Mouse (Mus musculus) cerebellum, adult 9-11 months (tissue): ENCODE results near the gene Med28.

Source experiments
- DNase-seq: peaks from one replicate; pipeline ENCODE4 v3.0.0; 2022

The Med28 gene

DNA sequence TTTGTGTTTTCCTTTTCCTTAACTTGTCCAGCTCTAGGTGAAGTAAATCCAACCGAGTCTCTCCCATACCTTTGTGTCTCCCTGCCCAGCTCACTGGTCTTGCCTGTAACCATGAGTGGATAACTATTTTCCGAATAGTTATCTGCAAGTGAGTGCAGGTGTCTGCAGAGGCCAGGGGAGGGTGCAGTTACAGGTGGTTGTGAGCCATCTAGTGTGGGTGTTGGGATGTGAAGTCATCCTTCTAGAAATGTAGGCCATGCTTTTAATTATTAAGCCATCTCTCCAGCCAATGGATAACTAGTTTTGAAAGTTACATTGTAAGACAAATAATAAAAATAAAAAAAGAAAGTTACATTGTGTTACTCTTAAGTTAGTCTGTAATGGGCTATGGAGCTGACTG lies 6.5 kb upstream of the Med28 start:
- DNase-seq = no peak

DNA sequence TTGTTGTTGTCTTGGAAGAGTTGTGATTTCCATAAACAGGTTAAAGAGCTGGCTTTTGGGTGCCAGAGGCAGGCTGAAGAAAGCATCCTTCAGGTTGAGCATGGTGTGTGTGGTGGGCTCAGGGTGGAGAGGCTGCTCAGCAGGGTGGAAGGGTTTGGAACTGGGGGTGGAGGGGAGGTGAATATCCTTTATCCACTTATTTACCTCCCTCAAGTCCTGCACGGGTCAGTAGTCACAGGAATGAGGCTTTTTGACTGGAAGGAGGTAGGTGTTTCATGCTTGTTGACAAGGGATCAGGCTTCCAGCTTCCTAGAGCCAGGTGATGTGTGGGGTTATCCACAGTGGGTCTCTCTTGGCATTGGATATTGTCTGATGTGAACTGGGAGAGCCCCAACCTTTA lies 5.4 kb upstream of the Med28 start:
- no peak for DNase-seq

DNA sequence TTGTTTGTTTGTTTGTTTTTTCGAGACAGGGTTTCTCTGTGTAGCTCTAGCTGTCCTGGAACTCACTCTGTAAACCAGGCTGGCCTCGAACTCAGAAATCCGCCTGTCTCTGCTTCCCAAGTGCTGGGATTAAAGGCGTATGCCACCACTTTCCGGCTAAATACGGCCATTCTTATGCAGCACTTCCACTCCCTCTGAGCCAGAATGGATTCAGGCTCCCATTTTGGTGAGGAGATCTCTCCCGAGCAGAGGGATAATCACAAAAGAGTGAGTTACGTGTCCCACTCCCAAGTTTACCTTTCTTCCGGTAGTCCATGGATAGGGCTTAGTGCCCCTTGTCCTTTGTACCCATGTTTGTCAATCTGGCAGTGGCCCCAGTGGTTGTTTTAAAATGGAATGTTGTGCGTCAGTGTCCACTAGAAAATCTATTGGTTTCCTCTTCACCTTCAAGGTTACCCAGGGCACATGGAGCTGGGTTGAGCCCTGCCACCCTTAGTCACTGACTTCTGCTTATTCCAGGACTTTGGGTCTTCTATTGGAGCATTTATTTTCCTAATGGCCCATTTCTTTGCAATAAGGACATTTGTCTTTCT lies 4.8 kb upstream of the Med28 start:
- DNase-seq = no peak

DNA sequence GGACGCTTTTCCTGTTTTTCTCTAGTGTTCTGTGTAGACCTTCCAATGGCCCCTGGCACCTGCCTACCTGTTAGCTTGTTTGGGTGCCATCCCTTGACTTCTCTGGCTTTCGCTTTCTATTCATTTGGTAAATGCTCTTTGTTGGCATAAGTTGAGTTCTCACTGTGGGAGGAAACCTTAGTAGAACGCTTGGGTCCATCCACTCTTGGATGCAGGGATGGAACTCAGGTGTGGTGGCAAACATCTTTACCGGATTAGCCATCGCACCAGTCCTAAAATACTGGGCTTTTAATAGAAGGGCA lies 731 bp downstream of the Med28 start:
- no peak for DNase-seq

DNA sequence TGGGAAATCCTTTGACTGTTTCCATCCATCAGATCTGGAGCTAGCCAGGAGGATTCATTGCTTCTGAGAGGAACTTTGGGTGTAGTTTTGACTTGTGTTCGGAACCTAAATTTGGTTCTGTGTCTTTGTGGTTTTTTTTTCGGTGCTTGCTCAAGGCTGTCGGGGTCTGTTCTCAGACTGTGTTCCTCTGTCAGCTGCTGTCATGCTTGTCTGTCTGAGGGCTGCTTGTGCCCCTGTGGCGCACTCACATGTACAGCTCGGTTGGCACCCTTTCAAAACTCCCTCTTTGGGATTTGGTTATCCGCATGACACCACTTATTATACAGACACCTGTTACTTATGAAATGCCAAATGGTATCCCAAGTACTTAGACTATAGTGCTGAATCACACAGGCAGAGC lies 1.6 kb downstream of the Med28 start:
- DNase-seq = no peak

DNA sequence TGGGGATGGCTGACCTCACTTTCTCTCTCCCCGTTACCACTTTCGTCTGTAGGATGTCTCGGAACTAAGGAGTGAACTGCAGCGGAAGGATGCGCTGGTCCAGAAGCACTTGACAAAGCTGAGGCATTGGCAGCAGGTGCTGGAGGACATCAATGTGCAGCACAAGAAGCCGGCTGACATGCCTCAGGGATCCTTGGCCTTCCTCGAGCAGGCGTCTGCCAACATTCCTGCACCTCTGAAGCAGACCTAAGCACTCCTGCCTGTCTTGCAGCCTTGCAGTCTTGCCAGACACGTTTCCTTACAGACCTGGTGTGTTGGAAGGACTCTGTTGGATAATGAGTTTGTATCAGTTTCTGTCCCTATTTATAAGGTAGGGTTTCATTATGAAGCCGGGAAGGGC lies 5.1 kb downstream of the Med28 start:
- DNase-seq = no peak

DNA sequence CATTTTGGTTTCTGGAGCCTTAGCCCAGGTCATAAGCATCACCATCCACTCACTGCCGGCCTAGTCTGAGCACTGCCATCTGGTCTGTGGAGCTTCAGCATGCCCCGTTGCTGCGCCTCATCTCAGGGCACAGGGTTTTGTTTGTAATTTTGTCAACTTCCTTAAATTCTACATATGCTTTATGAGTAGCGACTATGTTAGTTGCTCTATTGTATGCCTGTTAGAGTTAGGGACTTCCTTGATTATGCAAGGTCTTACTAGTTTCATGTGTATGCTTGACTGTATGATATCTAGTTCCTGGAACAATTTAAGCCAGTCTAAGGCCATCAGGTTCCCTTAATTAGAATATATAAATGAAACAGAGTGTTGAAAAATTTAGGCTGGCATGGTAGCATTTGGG lies 6.3 kb downstream of the Med28 start:
- DNase-seq = no peak

DNA sequence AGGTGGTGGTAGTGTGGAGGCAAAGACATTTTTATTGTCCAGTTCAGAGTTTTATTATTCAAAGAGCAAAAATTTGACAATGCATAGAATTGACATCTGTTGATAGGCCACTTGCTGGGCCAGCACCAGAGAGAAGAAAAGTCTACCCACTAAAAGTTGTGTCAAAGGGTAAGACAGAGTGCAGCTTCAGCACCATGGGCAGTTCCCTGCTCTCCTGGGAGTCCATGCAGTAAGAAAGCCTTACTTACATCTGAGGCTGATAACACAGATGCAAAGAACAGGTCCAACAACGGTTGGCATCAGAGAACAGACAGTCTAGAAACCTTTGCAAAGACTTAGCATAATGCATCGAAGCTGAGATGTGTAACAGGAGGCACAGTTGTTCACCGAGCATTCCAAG lies 9.7 kb downstream of the Med28 start:
- DNase-seq = no peak

DNA sequence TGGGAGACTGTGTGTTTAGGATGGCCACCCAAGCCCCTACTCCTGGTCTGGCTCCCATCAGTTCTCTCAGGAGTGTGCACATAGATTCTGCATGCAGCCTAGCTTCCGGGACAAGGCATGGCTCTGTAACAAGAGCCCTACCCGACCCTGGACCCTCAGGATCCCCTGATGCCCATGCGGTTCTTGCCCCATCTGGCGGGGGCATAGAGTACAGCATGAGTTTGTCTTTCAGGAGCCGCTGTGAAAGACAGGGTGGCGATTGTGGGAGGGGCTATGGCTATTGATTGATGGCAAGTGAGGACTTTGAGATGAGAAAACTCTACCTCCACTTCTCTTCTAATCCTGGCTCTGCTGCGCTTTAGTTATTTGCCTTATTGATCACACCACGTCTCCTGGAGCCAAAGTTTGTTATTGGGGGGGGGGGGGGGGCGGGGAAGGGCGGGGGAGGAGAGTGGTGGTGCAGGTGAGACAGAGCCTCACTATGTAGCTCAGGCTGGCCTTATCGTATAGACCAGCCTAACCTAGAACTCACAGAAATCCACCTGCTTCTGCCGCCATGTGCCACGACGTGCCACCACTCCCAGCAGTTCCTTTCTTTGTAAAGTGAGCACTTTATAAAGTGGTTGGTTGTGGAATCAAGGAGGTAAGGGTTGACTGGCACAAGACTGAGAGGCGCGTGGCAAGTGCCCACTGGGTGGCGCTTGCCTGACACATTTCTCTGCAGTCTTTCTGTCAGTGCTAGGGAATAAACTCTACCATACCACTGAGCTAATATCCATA lies 14.5 kb downstream of the Med28 start:
- DNase-seq = peak; percentile 62

DNA sequence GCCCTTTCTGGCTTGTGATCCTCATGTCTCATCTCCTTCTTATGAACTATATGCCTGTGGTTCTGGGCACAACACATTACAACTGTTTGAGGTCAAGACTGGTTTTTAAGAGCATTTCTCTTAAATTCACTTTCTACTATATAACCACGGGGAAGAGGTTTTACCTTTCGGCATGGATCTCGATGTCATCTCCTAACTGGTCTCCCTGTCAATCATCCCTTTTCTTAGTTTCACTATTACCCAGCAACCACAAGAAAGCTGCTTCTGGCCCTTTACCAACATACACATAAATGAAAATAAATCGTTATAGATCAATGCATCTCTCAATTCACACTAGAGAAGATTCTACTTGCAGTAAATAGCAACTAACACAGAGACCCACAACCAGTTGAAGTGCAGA lies 15.1 kb downstream of the Med28 start:
- DNase-seq = no peak

DNA sequence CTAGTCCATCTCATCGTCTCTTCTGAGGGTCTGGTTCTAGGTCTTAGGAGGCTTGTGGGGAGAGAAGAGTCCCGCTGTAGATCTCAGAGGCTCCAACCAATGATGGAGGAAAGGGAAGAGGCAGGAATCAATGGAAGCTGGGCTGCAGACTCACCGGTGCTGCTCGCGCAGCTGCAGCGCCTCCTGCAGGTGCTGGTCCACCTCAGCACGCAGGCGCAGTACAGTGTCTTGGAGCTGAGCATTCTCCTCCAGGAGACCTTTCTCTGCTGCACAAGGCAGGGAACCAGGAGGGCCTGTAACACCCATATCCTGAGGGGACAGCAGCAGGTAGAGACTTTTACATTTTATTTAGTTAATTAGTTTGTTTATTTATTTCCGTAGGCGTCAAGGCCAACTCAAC lies 19.5 kb downstream of the Med28 start:
- DNase-seq = no peak

DNA sequence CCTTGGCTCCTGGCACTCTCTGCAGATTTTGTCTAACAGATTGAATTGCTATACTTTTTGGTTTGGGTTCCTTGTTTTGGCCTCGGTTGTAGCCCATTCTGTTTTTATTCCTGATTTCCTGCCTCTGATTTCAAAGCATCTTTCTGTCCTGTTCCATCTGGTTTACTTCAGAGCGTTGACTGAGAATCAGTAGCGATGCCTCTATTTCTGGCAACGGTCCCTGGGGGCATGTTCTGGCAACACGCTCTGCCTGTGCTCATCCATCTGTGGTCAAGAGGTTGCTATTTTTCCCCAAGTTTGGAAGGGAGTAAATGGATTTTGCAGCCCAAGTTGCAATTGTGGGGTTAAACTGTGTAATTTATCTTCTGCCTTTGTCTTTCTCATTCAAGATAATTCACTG lies 23.3 kb downstream of the Med28 start:
- DNase-seq = peak; percentile 75

DNA sequence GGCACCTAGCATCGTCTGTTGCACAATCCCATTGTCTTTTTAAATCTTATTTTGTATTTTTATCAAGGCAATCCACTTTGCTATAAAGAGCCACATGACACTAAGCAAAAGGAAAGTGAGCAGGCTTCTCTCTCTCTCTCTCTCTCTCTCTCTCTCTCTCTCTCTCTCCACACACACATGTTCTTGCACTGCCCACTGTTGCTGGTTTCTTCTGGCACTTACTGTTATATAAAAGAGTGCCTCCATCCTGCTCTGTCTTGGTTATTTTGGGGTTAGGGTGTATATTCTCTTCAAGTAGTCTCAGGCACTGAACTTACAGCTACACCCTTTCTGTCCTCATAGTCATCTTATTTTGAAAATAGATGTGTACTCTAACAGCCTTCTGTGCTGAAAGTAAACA lies 29.6 kb downstream of the Med28 start:
- no peak for DNase-seq

DNA sequence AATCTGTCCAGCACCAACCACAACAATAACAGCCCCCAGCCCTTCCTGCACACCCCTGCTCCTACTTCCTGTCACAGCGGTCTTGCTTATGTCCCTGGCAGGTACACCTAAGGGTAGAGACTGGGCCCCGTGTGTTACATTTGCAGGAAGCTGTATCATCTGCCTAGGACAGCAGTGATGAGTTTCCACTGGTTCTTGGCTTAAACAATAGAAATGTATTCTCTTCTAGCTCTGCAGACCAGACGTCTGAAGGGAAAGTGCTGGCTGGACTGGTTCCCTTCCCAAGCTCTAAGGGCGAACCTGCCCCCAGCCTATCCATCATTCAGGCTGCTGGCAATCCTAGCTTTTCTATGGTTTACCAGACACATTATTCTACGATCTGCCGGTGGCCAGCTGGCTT lies 44.0 kb downstream of the Med28 start:
- no peak for DNase-seq

DNA sequence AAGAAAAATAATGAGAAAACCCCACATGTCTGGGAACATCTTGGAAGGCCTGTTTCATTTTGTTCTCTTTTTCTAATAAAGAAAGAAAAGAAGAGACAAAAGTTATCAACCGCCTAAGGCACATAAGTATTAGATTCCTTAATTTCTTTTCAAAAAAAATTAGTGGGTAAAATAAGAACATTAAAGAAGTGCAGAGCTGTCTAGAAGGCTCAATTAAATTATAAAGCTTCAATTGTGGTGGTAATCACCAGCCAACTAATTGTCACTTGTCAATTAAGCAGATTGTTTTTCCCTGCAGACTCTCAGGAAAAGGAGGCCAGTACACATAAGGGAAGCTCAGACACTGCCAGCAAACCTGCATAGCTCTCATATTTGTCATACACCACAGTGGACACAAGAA lies 45.8 kb downstream of the Med28 start:
- DNase-seq = no peak

DNA sequence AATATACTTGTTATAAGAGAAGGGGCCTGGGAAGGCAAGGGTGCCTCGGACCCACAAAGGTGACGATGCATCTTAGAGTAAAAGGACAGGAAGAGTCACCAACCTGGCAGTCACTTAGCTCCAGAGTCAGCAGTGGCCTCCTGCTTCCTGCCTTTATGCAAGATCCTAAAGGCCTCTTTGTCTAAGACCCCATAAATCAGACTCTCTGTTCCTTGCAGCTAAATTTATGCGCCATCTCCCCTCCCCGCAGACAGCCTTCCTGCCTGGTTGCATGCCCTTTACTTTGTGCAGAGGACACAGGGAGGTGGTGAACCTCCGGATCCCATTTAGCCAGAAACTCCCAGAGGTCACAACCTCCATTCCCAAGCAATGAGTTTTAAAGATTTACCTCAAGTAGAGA lies 52.8 kb downstream of the Med28 start:
- no peak for DNase-seq

DNA sequence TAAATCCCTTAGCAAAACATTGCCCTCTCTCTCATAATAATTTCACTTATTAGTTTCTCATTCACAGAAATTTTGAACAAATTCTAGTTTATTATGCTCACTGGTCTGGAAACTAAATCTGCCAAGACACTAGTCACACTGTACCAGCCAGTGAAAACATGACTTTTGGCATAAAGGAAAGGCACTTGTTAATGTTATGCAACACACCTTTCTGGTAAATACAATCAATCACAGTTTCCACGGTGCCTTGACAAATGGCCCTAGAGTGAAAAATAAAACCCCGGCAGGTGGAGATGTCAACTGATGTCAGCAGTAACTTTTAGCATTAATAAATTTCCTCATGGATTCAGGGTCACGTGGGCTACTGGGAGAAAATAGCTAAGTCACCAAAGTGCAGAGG lies 56.7 kb downstream of the Med28 start:
- no peak for DNase-seq

DNA sequence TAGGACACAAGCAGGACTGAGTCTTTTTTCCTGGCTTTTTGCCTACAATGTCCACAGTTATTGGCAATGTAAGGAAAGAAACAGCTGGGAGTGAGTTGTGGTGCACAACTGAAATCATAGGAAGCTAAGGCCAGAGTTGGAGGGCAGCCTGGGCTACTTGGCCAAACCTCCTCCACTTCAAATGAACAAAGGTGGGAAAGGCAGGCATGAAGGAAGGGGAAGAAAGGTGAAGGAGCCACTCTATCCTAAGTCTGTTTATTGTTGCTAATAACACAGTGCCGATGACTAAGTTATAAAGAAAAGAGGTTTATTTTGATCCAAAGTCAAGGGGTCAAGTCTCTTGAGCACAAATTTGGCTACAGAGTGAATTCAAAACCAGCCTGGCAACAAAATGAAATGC lies 57.3 kb downstream of the Med28 start:
- DNase-seq = no peak
